Mouse (Mus musculus): ENCODE results near the gene Reps1. TPM values are rescaled to one million over a fixed set of nuclear protein-coding genes. Genes with fewer than 3 reads are reported as not detected.

Gene Reps1
- polyA plus RNA-seq, 1 experiment: 28.9 TPM

- Histone ChIP-seq H3K27me3 (ENCODE audit: control insufficient read depth, insufficient read depth, insufficient read length) (no peaks in the 10 kb centered on the region), H3K79me2 (ENCODE audit: control insufficient read depth, insufficient read depth) (no peaks in the 10 kb centered on the region), H3K79me3 (ENCODE audit: low read depth) (no peaks in the 10 kb centered on the region), H3ac (ENCODE audit: control insufficient read depth, insufficient read length, low read depth) (no peak overlapping the region), H3K36me3 (ENCODE audit: control insufficient read depth, insufficient read depth) (no peaks in the 10 kb centered on the region), H3K4me3 (ENCODE audit: insufficient read depth, poor library complexity, severe bottlenecking) (no peak overlapping the region)
- TF ChIP-seq USF1 (IDR thresholded peaks at IDR 0.05; ENCODE audit: low read depth) (no peak), MYOG (IDR thresholded peaks at IDR 0.05; ENCODE audit: control insufficient read depth, extremely low read depth, insufficient read length) (no peak), MAX (IDR thresholded peaks at IDR 0.05) (no peak), FOSL1 (IDR thresholded peaks at IDR 0.05; ENCODE audit: insufficient read depth, low read length, poor library complexity, severe bottlenecking) (no peak), CTCF (IDR thresholded peaks at IDR 0.05; ENCODE audit: control insufficient read depth, insufficient read depth, insufficient read length) (no peak), CEBPB (IDR thresholded peaks at IDR 0.05; ENCODE audit: low read depth) (no peak), MYOD1 (IDR thresholded peaks at IDR 0.05; ENCODE audit: control insufficient read depth, insufficient read length, low read depth) (no peak)
Observed at GRCm38 (mm10) chr10:18162435-18162971, 106.8 kb downstream of the Reps1 start.

Other genes with a start within 250 kb of the Reps1 start
- 1.9 TPM for gene Heca, start 107.8 kb upstream of the Reps1 start, polyA plus RNA-seq (2012; fragmentation: generic; extraction: Trizol)
- gene Abracl, start 32.6 kb upstream of the Reps1 start, polyA plus RNA-seq (2012; fragmentation: generic; extraction: Trizol): 155 TPM
- 0.06 TPM for gene Ect2l, start 155.0 kb downstream of the Reps1 start, polyA plus RNA-seq (2012; fragmentation: generic; extraction: Trizol)
- 3.1 TPM for gene Ccdc28a, start 179.1 kb downstream of the Reps1 start, polyA plus RNA-seq (2012; fragmentation: generic; extraction: Trizol)

All from C2C12 (cell line).